Comparison of ENCODE assay signal across 20 mouse cellular contexts in genomic region chr9:86714089-86714488, GRCm38 (mm10). TPM values are rescaled to one million over a fixed set of nuclear protein-coding genes. Genes with fewer than 3 reads are reported as not detected.
A peak's percentile ranks its signal among the peaks of the same experiment; 100 is the strongest.
DNase-seq lines count a peak whose midpoint lies in the region; ATAC-seq and TF ChIP-seq lines count a peak whose summit lies in the region.
"Had no signal": no experiment of that assay in that cellular context is flagged by ENCODE, and none has a peak within 500 bp of the region (broad histone marks: within the 10 kb centered on the region; RNA-seq: fewer than 3 reads in every experiment).

No protein-coding gene starts in this region.

- no peak for TF ChIP-seq CTCF in layer of hippocampus, adult 2 months (conservative IDR thresholded peaks at IDR 0.05)

- H3K4me3 ChIP-seq in forebrain, embryonic 14.5 days (ENCODE audit: low read depth, low read length): no peak overlapping the region
- H3K4me3 ChIP-seq in forebrain, embryonic 11.5 days (ENCODE audit: low read depth, low read length): no peak overlapping the region
- no peak overlapping the region for H3K4me3 ChIP-seq in layer of hippocampus, adult 2 months
- H3K4me3 ChIP-seq in intestine, embryonic 16.5 days (ENCODE audit: low read length): no peak overlapping the region
- H3K4me3 ChIP-seq: embryonic facial prominence, embryonic 15.5 days; erythroblast, embryonic 14.5 days; heart, embryonic 13.5 days; hindbrain, embryonic 12.5 days had no signal

- peak; percentile 73 for ATAC-seq in forebrain, embryonic 14.5 days
- no peak for ATAC-seq in forebrain, embryonic 11.5 days (replicated peaks; ENCODE audit: low FRiP score)
- no peak for ATAC-seq in intestine, embryonic 16.5 days
- ATAC-seq: hindbrain, embryonic 16.5 days; inflammation-experienced regulatory T-cells, adult 6 months had no signal

- H3K9me3 ChIP-seq in forebrain, embryonic 14.5 days (replicated peaks; ENCODE audit: control insufficient read depth, low read length): no peaks in the 10 kb centered on the region
- H3K9me3 ChIP-seq in forebrain, embryonic 11.5 days (ENCODE audit: control insufficient read depth, low read length): no peaks in the 10 kb centered on the region
- no peaks in the 10 kb centered on the region for H3K9me3 ChIP-seq in intestine, embryonic 16.5 days (ENCODE audit: control insufficient read depth, low read length)
- H3K9me3 ChIP-seq: embryonic facial prominence, embryonic 15.5 days; heart, embryonic 13.5 days; hindbrain, embryonic 12.5 days had no signal

- peak; percentile 55 for DNase-seq in forebrain, embryonic 14.5 days (ENCODE audit: low spot score)
- DNase-seq in forebrain, embryonic 11.5 days (ENCODE audit: low spot score): no peak
- peak; percentile 49 to 63 for DNase-seq in layer of hippocampus, adult 2 months (ENCODE audit: low spot score in 2 of 2)
- DNase-seq in layer of hippocampus, postnatal 10 days (ENCODE audit: low spot score in 2 of 2): no peak
- peak; percentile 55 for DNase-seq in layer of hippocampus, adult 9-11 months
- DNase-seq in lung, postnatal 25 days (ENCODE audit: low spot score): no peak
- DNase-seq: adrenal gland, postnatal 14 days; cerebellum, adult 2 months; cerebellum, postnatal 10 days; gastrocnemius, postnatal 36 days; heart, adult 11 months; heart, postnatal 36 days had no signal

- no peaks in the 10 kb centered on the region for H3K36me3 ChIP-seq in forebrain, embryonic 14.5 days (ENCODE audit: control insufficient read depth, insufficient read depth, low read length)
- no peaks in the 10 kb centered on the region for H3K36me3 ChIP-seq in forebrain, embryonic 11.5 days (ENCODE audit: control insufficient read depth, insufficient read depth, low read length)
- H3K36me3 ChIP-seq in intestine, embryonic 16.5 days (ENCODE audit: control insufficient read depth, insufficient read depth, low read length): no peaks in the 10 kb centered on the region
- H3K36me3 ChIP-seq: embryonic facial prominence, embryonic 15.5 days; heart, embryonic 13.5 days; hindbrain, embryonic 12.5 days had no signal

- H3K27ac ChIP-seq in forebrain, embryonic 14.5 days (ENCODE audit: low read depth, low read length): no peak overlapping the region
- H3K27ac ChIP-seq in forebrain, embryonic 11.5 days (ENCODE audit: low read depth, low read length): no peak overlapping the region
- peak overlapping the region; percentile 64 for H3K27ac ChIP-seq in layer of hippocampus, adult 2 months
- no peak overlapping the region for H3K27ac ChIP-seq in intestine, embryonic 16.5 days (ENCODE audit: low read length)
- H3K27ac ChIP-seq: embryonic facial prominence, embryonic 15.5 days; heart, embryonic 13.5 days; hindbrain, embryonic 12.5 days had no signal

- no peak overlapping the region for H3K9ac ChIP-seq in forebrain, embryonic 14.5 days (ENCODE audit: low read length)
- H3K9ac ChIP-seq in forebrain, embryonic 11.5 days (ENCODE audit: low read length): no peak overlapping the region
- no peak overlapping the region for H3K9ac ChIP-seq in intestine, embryonic 16.5 days (ENCODE audit: low read depth, low read length)
- H3K9ac ChIP-seq: embryonic facial prominence, embryonic 15.5 days; heart, embryonic 13.5 days; hindbrain, embryonic 12.5 days had no signal

- no peaks in the 10 kb centered on the region for H3K27me3 ChIP-seq in forebrain, embryonic 14.5 days (replicated peaks; ENCODE audit: control insufficient read depth, insufficient read depth, low read length)
- no peaks in the 10 kb centered on the region for H3K27me3 ChIP-seq in forebrain, embryonic 11.5 days (ENCODE audit: control insufficient read depth, insufficient read depth, low read length)
- H3K27me3 ChIP-seq in intestine, embryonic 16.5 days (replicated peaks; ENCODE audit: control insufficient read depth, insufficient read depth, low read length): no peaks in the 10 kb centered on the region
- H3K27me3 ChIP-seq: embryonic facial prominence, embryonic 15.5 days; heart, embryonic 13.5 days; hindbrain, embryonic 12.5 days had no signal

- H3K4me2 ChIP-seq in forebrain, embryonic 14.5 days (ENCODE audit: low read length): no peak overlapping the region
- H3K4me2 ChIP-seq in forebrain, embryonic 11.5 days (ENCODE audit: low read depth, low read length, severe bottlenecking): no peak overlapping the region
- no peak overlapping the region for H3K4me2 ChIP-seq in intestine, embryonic 16.5 days (ENCODE audit: low read depth, low read length)
- H3K4me2 ChIP-seq: embryonic facial prominence, embryonic 15.5 days; heart, embryonic 13.5 days; hindbrain, embryonic 12.5 days had no signal

- WGBS in forebrain, embryonic 14.5 days: 75% methylated on average over 3 of the region's 3 CpGs
- 83% methylated on average over 3 of the region's 3 CpGs for WGBS in forebrain, embryonic 11.5 days
- WGBS in intestine, embryonic 16.5 days: 81% methylated on average over 3 of the region's 3 CpGs

- H3K4me1 ChIP-seq in forebrain, embryonic 14.5 days (ENCODE audit: control insufficient read depth, insufficient read depth, low read length): no peaks in the 10 kb centered on the region
- no peaks in the 10 kb centered on the region for H3K4me1 ChIP-seq in forebrain, embryonic 11.5 days (replicated peaks; ENCODE audit: control insufficient read depth, insufficient read depth, low read length)
- no peaks in the 10 kb centered on the region for H3K4me1 ChIP-seq in intestine, embryonic 16.5 days (ENCODE audit: control insufficient read depth, insufficient read depth, low read length)
- H3K4me1 ChIP-seq: embryonic facial prominence, embryonic 15.5 days; hindbrain, embryonic 12.5 days had no signal

RNA-seq across cellular contexts. Expression of gene Me1, which starts 18.3 kb away (rescaled TPM):
- polyA plus RNA-seq in forebrain, embryonic 14.5 days (2014; fragmentation: Nextera tagmentation; extraction: Ambion mirVana): 13.8 and 19.1 TPM in 2 replicates
- 10.7 and 11.2 TPM in 2 replicates for polyA plus RNA-seq in forebrain, embryonic 11.5 days (2014; fragmentation: Nextera tagmentation; extraction: Ambion mirVana)
- 10 to 100 TPM; 63.2 to 63.9 TPM for total RNA-seq in layer of hippocampus, adult 2 months (2021)
- 10 to 100 TPM; 95.4 to 98.5 TPM for total RNA-seq in layer of hippocampus, postnatal 10 days (2021)
- 23.5 and 23.9 TPM in 2 replicates for polyA plus RNA-seq in intestine, embryonic 16.5 days (2015; fragmentation: Nextera tagmentation; extraction: Ambion mirVana)

RNA-seq across cellular contexts. Expression of gene Prss35, which starts 29.4 kb away (rescaled TPM):
- polyA plus RNA-seq in forebrain, embryonic 14.5 days (2014; fragmentation: Nextera tagmentation; extraction: Ambion mirVana): 0.84 and 1.3 TPM in 2 replicates
- polyA plus RNA-seq in forebrain, embryonic 11.5 days (2014; fragmentation: Nextera tagmentation; extraction: Ambion mirVana): 2.0 and 2.3 TPM in 2 replicates
- 1 to 10 TPM; 5.3 to 5.9 TPM for total RNA-seq in layer of hippocampus, adult 2 months (2021)
- 10 to 100 TPM; 23.3 to 24.7 TPM for total RNA-seq in layer of hippocampus, postnatal 10 days (2021)
- 15.2 and 16.0 TPM in 2 replicates for polyA plus RNA-seq in intestine, embryonic 16.5 days (2015; fragmentation: Nextera tagmentation; extraction: Ambion mirVana)
- total RNA-seq: MEL had no signal
- polyA plus RNA-seq: erythroblast, embryonic 14.5 days; inflammation-experienced regulatory T-cells, adult 6 months had no signal

Comparison
In these comparisons a context has a peak if more than half of its experiments do, and no peak if none do; other contexts are left out.
1. DNase-seq: peak in forebrain, embryonic 14.5 days (single experiment), layer of hippocampus, adult 2 months (2 of 2) and layer of hippocampus, adult 9-11 months (single experiment); none in forebrain, embryonic 11.5 days (single experiment), layer of hippocampus, postnatal 10 days (0 of 2) and lung, postnatal 25 days (single experiment).